Mouse (Mus musculus): Measurements from ENCODE around the gene Zfp446.
A peak's percentile ranks its signal among the peaks of the same experiment; 100 is the strongest.
"Not testable (repeated sequence)": the region's sequence is repeated elsewhere in the genome, so short reads cannot be mapped to it uniquely, and the experiment has no call there.

Gene Zfp446

GRCm38 (mm10) chr7:12977682-12978389 lies at the start of gene Zfp446:
TSS of gene Zfp446 (plus strand) at chr7:12977848.
- DNase-seq (ENCODE audit: low spot score) = peak; percentile 95

- no peak for DNase-seq (ENCODE audit: low spot score)
Observed at GRCm38 (mm10) chr7:12933615-12934140, 44.0 kb upstream of the Zfp446 start.

- no peak for DNase-seq (ENCODE audit: low spot score)
Observed at GRCm38 (mm10) chr7:12934808-12935207, 42.8 kb upstream of the Zfp446 start.

- not testable (repeated sequence) for DNase-seq (ENCODE audit: low spot score)
Observed at GRCm38 (mm10) chr7:12937254-12937803, 40.3 kb upstream of the Zfp446 start.

GRCm38 (mm10) chr7:12940599-12940998 lies 37.0 kb upstream of the Zfp446 start:
- no peak for DNase-seq (ENCODE audit: low spot score)

GRCm38 (mm10) chr7:12943488-12943887 lies 34.2 kb upstream of the Zfp446 start:
- no peak for DNase-seq (ENCODE audit: low spot score)

- peak; percentile 77 for DNase-seq (ENCODE audit: low spot score)
Observed at GRCm38 (mm10) chr7:12949032-12949871, 28.4 kb upstream of the Zfp446 start.

GRCm38 (mm10) chr7:12949872-12950229 lies 27.8 kb upstream of the Zfp446 start:
- no peak for DNase-seq (ENCODE audit: low spot score)

- DNase-seq (ENCODE audit: low spot score) = no peak
Observed at GRCm38 (mm10) chr7:12954896-12955295, 22.8 kb upstream of the Zfp446 start.

GRCm38 (mm10) chr7:12957511-12957910 lies 20.1 kb upstream of the Zfp446 start:
- no peak for DNase-seq (ENCODE audit: low spot score)

GRCm38 (mm10) chr7:12958948-12959347 lies 18.7 kb upstream of the Zfp446 start:
- no peak for DNase-seq (ENCODE audit: low spot score)

GRCm38 (mm10) chr7:12959718-12960117 lies 17.9 kb upstream of the Zfp446 start:
- DNase-seq (ENCODE audit: low spot score) = no peak

- DNase-seq (ENCODE audit: low spot score) = peak; percentile 20
Observed at GRCm38 (mm10) chr7:12961511-12962141, 16.0 kb upstream of the Zfp446 start.

- DNase-seq (ENCODE audit: low spot score) = peak; percentile 78
Observed at GRCm38 (mm10) chr7:12965678-12966091, 12.0 kb upstream of the Zfp446 start, which contains the start of gene Zfp324. TSS of gene Zfp324 (plus strand) at chr7:12965838.

- peak; percentile 25 for DNase-seq (ENCODE audit: low spot score)
Observed at GRCm38 (mm10) chr7:12966104-12966845, 11.4 kb upstream of the Zfp446 start.

GRCm38 (mm10) chr7:12970906-12971305 lies 6.7 kb upstream of the Zfp446 start:
- DNase-seq (ENCODE audit: low spot score) = no peak

- DNase-seq (ENCODE audit: low spot score) = no peak
Observed at GRCm38 (mm10) chr7:12978931-12979722, 1.5 kb downstream of the Zfp446 start.

- no peak for DNase-seq (ENCODE audit: low spot score)
Observed at GRCm38 (mm10) chr7:12979776-12980175, 2.1 kb downstream of the Zfp446 start.

- no peak for DNase-seq (ENCODE audit: low spot score)
Observed at GRCm38 (mm10) chr7:12980291-12980690, 2.6 kb downstream of the Zfp446 start.

- no peak for DNase-seq (ENCODE audit: low spot score)
Observed at GRCm38 (mm10) chr7:12985724-12986123, 8.1 kb downstream of the Zfp446 start.

- DNase-seq (ENCODE audit: low spot score) = no peak
Observed at GRCm38 (mm10) chr7:12986906-12987305, 9.3 kb downstream of the Zfp446 start.

Measured in ovary, postnatal 14 days (tissue).